Mouse (Mus musculus): ENCODE results near the gene Tlr3.

Gene Tlr3

DNA sequence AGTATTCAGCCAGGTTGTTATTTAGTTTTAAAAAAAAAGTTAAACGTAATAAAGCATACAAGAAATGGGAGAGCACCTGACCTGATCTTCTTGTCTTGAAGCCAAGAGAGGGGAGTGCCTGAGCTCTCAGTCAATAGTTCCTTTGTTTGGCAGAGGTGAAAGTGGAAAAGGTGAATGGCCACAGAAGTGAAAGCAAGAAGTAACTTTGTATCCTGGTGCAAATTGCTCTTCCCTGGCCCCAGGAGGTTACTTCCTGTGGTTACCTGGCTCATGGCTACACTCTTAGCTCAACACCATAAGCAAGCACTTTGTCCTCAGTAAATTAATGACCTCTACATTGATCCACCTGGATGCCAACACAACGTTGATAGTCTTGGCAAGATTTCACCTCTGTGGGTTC lies at the start of gene Tlr3:
Tlr3 (minus strand) TSS at position 199 of the 400 bp plus-strand sequence.
- DNase-seq = no peak

DNA sequence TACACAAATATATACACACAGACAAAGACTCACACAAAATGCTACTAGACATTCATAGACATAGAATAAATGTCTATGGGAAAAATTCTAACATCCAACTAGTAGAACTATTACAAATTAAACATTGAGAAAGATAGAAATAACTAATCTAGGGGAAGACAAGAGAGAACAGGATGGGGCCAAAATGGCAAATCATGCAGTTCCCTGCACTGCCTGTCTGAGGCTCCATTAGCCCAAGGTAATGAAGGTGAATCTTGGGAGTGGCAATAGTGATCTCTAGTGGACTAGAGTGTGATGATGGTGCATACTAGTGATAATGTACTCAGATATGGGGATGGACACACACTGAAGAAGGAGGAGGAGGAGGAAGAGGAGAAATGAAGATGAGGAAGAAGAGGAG lies 47.0 kb upstream of the Tlr3 start:
- DNase-seq = no peak

DNA sequence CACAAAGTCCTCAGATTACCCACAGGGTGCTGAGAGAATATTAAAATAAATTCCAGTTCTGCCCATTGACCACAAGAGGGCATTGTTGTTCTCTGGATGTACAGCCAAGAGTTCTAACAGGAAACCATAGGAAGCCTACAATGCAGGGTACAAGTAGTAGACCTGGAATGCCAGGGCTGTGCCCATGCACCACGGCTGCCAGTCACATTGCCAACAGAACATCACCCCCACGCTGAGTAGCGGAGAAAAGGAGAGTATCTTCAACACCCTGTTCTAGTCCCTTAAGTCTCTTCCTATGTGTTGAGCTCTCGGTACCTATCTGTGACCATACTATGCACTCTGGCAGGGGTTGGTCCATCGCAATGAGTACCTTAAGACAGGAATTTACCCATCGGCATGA lies 43.5 kb upstream of the Tlr3 start:
- peak; percentile 1 for DNase-seq

DNA sequence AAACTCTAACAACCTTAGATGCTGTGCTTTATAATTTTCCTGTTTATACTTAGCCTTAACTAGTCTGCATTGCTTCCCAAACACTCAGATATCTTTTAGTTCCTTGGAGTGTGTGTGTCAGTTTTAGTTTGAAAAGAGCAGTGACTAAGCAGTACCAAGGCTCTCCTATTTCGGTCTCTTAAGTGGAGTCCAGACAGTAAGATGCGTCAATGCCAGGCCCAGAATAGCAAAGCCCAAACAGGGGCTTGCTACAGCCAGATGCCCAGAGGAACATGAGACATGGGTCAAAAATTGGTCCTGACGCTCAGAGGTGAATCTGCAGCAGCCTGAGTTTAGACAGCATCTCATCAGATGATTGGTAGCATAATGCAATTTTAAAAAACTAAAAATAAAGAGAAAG lies 41.2 kb upstream of the Tlr3 start:
- DNase-seq = no peak

DNA sequence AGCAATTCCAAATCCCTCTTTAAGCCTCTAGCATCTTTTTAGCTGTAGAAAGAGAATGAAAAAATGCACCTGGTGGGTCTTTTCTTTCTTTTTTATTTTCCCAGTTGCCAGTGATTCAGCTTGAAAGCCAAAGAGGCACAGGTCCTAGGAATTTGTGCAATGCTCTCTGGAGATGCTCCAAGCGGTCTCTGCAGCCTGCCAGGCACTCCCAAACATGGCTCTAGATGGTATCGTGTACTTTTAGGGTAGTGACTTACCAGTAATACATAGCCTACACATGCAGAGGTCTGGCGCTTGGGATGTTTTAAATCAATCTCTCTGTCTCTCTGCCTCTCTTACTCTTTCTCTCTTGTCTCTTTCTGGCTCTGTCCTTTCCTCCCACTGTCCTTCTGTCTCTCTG lies 38.0 kb upstream of the Tlr3 start:
- DNase-seq = no peak

DNA sequence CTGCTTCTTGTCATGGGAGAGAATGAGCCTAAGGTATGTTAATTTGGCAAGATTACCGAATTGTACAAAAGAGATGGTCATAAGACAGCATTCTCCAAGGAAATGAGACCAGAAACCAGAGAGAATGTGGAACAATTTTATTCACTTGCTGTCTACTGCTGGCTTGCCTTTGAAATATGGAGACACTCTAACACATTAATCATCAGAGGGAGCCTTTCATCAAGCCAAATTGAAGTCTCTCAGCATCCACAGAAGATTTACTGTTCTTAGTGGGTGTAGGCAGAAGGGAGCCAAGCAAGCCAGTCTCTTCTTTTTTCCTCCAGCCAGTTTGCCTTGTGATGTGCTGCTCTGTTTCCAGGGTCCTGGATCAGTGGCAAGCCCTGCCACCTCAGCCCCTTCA lies 37.4 kb upstream of the Tlr3 start:
- DNase-seq = no peak

DNA sequence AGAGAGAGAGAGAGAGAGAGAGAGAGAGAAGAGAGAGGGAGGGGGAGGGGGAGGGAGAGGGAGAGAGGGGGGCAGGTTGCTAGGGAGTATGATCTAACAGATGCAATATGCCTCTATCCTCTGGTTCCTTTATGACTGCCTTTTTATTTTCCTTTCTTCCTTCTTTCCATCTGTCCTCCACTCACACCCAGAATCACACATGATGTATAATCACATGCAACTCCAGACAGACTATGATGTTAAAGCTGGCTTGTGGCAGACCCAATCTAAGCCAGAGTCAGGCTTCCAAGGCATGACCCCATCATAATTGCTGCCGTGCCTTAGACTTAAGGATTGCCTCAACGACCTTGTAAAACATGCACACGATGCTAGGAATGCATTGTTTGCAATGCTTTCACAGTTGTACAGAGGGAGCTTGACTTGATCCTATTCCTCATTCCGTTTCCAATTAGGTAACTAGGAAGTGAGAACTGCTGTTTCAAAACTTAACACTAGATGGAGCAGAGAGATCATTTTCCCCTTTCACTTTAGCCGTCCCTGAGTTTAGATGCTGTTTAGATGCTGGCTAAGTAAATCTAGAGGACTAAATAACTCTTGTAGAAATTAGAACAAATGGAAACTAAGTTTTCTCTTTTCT lies 28.1 kb upstream of the Tlr3 start:
- DNase-seq = no peak

DNA sequence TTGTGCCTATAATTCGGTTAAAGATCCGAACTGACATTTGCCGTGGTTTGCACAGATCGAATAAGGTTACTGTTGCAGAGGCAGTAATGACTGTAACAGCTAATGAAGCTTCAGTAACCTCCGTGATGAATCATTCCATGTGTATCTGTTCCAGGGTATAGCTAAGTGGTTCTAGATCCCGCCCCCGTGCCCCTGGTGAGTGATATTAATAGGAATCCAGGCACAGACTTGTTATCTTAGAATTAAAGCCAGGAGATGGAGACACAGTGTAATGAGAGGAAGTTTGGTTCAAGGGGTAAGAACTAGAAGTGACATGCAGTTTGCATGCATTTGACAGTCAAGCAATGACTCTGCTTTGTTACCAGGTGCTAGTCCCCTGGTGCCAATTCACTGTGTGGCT lies 9.3 kb upstream of the Tlr3 start:
- DNase-seq = no peak

DNA sequence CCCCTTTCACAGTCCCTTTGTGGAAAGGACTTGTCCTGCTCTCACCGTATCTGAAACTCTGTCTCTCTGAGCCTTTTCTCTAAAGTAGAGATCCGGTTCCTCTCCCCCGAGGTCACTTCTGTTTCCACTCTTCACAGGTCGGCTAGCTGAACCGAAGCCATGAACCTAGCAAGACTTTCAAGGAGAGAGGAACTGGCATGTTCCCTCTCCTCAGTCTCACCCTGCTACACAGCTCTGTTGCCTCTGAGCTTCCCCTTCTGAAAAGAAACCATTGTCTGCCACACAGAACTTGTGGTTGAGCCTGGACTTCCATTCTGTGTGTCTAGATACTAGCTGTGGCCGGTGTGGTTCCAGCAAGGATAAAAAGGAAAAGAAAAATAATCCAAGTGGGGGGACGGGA lies 4.1 kb upstream of the Tlr3 start:
- no peak for DNase-seq

DNA sequence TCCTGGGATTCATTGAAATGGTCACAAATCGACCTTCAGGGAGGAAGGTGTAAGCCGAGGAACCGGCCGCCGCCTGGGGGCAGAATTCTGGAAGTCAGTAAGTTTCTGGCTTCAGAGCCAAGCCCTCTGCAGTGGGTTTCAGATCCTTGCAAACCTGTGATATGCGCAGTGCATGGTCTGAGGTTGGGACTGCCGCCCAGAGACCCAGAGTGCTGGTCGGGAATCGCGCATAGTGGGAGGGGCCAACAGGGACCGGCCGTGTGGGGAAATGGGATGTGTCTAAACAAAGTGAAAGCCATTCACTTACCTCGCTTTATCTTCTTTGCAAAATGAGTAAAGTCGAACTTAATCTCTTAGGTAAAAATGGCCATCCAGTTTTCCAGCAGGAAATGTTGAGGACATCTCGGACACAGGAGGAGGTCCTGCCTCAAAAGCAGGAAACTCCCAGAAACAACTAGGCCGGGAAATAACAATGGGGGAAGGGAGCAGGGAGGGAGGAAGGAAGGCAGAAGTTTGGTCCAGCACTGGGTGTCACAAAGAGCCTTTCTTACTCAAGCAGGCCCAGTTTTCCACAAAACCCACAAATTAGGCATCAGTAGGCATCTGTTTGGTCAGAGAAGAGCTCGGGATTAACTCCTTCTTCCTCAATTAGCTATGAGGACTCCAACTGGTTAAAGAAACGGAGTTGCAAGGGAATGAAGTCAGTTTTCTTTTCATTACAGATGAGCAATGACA lies 567 bp downstream of the Tlr3 start:
- peak; percentile 5 for DNase-seq

DNA sequence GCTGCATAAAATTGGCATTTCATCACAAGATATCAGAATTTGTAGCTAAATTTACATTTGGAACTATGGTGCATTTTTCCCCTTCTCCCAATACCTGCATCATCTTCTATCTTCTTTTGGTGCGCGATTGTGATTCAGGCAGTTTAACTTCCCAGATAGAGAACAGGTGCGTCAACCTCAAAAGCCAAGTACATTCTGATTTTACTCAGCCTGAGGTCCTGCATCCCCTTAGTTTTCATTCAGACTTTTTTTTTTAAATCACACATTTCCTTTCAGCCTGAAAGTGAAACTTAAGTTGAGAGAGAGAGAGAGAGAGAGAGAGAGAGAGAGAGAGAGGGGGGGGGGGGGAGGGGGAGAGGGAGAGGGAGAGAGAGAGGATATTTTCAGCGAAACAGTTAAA lies 1.2 kb downstream of the Tlr3 start:
- DNase-seq = no peak

DNA sequence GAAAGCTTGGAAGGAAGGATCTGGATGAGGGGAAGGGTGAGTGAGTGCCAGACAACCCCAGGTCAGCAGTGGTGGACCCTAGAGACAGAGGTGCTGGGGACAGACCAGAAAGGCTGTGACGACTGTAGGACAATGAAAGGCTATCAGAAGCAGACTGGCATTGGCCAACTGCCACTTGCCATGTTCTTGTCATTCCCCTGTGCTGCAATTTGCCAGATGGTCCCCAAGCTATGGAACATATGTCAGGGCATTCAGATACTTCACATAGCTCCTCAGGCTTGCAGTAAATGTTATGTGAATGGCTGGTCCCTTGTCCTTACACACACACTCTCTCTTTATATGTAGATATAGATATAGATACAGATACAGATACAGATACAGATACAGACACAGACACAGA lies 27.6 kb downstream of the Tlr3 start:
- DNase-seq = no peak

DNA sequence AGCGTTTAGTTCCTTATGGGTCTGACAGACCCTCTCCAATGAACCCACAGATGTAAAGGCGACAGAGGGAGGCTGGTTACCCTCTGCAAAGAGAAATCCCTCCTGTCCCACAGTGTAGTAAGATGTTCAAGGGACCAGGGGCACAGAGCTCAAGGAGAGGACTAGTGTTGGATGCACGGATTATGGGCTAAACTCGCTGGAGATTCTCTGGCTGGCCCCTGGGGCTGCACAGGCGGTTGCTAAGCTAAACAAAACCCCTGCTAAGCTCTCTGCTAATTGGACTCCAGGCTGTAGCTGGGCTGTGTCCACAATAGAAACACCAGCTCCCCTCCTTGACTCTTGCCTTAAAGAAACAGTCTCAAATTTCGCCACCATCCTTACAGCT lies 28.9 kb downstream of the Tlr3 start, which contains the start of gene Fam149a:
Fam149a (minus strand) TSS at position 329 of the 385 bp plus-strand sequence.
- no peak for DNase-seq

DNA sequence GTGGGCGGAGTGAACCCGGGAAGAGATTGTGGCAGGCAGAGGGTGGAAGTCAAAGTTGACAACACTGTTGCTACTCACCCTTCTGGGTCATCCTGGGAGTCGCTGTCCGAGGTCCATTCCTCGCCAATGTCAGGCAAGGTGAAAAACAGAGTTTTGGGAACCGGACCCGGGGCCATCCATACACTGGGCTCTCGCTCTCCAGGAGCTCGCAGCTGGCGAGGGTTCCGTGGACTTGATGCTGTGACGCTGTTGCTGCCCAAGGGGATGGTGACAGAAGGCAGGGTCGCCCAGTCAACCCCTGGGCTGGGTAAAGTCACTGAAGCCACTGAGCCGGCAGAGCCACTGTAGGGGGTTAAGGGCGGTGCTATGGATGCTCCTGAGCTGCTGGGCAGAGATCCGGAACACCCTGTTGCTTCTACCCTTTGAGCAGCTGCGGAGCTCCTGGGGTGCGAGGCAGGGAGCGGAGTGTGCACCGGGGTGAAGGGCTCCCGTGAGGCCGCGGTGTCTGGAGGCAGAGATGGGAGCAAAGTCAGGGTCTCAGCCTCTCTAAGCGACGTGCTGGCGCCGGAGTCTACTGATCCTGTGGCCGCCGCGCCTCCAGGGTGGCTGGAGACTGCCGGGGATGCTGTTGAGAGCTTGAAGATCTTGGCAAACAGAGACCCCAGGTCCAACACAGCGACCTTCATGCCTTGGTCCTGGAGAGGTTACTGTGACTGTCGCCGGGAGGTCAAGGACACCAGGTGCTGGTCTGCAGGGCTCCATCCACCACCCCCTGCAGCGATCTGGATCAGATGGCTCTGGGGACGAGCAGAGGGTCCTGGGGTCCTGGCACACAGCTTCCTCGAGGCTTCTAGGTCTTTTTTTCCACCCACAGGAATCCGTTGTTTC lies 29.6 kb downstream of the Tlr3 start:
- DNase-seq = no peak

DNA sequence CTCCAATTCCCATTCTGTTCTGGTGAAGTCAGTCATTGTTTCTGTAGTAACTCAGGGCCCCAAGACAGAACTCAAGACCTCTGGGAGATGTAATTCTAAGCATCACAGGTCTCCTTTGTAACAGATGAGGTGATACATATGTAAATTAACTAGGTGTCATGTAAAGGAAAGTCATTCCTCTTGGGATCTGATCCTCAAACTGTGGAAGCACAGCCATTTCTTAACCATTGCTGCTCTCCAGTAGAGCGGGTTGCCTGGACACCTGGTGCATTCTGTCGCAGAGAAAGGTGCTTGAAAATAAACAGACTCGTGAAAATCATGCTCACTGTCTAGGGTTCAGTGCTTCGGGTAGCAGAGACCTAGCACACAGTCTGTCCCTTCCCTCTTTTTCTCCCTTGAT lies 30.3 kb downstream of the Tlr3 start:
- DNase-seq = no peak

DNA sequence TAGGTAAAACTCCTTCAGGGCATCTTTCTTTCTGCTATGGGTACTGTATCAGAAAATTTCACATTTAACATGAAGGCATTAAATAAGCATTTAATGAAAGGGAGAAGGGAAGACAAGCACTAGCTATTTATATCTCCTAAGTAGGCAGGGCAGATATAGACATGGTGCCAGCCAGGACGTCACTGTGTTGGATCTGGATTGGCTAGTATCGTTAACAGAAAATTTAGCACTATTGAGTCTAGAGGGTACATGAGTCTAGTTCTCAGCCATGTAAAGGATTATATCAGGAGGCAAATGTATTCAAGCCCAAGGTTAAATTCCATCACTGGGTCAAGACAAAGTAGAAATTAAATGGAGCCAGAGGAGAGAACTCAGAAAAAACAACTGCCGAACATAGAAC lies 36.8 kb downstream of the Tlr3 start:
- no peak for DNase-seq

DNA sequence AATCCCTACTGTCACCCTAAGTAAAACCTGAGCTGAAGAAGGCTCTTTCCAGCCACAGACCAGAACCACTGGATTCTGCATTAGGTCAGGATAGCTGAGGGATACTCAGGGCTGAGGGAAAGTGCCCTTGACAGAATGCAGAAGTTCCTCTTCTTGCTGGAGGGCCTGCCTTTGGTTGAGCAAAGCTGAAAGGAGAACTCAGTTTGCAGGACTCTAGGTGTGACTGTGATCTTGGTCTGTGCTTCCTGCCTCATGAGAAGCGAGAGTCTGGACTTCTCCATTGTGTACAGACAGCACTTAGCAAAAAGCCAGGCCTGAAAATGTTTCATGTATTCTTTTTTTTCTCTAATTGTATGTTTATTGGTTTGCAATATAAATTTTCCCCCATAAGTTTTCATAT lies 43.7 kb downstream of the Tlr3 start:
- no peak for DNase-seq

DNA sequence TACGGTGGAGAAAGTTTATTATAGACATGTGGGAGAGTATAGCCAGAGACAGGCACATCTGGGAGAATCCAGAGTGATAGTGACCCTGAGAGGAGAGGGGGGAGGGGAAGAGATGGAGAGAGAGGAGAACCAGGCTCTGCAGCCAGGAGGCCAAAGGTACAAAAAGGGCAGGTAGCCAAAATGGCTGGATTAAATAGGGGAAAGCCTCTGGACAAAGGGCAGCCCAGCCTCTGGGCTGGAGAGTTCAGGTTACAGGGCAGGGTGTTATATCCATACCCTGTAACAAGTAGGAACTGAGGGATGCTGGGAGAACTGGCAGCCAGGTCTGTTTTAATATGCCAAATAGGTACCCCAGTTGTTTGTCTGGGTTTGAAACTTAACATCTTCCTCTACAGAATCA lies 47.7 kb downstream of the Tlr3 start:
- DNase-seq = no peak

DNA sequence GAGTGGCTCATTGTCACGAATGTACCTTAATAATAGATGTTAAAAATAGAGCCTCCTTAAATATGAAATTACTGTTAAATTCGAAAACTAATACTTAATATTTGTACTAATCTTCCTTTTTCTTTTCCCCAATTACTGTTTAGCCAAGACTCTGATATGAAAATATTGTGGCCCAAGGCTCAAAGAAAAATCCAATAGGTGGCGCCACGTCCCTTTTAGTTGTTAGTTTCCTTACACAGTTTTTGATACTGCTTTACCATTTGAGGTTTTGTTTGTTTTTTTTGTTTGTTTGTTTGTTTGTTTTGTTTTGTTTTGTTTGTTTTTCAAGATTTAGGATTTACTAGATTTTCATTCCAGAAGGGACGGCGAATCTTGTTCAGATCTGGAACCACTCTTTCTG lies 48.6 kb downstream of the Tlr3 start:
- no peak for DNase-seq

DNA sequence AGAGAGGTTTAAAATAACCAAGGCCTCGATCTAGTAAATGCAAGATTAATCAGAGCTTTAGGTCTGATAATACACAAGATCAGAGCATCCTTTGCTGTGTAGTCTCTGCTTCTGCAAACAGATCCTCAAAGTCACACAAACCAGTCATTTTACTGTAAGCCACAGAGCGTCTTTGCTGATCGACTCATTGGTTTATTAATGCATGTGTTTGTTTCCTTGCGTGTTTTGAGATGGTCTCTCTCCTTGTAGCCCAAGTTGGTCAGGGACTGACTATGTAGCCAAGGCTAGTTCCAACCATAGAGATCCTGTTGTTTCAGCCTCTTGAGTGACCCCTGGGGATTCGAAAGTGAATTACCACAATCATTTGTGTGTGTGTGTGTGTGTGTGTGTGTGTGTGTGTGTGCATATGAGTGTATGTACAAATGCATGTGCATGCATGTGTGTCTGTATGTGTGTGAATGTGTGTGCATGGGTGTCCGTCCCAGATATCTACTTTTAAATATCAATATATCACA lies 51.7 kb downstream of the Tlr3 start:
- no peak for DNase-seq

DNA sequence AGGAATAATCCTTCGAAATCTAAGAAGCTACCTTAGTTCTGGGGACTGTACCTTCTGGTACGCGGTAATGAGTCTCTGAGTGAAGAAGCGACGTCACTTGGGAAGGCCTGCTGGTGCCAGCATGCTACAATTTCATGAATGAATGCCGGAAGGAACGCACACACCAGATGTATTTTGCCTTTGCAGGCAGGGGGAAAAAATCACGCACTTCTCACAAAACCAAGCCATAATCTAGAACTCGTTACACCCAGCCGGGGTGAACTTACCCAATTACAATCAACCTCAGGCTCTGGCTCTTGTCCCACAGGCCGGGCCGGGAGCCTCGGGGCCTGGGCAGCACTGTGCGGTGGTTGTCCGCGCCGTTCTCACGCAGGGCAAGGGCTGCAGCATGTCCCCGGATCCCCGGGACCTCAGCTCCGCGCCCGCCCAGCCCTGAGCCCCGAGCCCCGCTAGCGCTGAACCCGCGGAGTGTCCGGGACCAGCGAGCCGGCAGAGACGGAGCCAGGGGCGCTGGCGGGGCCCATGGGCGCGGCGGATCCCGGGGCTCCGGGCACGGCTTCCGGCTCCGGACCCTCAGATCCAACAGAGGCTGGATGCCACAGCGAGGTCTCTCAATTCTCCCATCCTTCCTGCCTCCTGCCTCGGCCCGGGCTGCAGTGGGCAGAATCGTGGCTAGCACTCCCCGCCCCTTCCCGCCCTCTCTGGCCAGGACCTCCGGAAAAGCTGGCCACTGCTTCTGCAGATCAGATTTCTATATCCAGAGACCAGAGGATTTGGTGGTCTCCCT lies 52.6 kb downstream of the Tlr3 start:
- DNase-seq = no peak

DNA sequence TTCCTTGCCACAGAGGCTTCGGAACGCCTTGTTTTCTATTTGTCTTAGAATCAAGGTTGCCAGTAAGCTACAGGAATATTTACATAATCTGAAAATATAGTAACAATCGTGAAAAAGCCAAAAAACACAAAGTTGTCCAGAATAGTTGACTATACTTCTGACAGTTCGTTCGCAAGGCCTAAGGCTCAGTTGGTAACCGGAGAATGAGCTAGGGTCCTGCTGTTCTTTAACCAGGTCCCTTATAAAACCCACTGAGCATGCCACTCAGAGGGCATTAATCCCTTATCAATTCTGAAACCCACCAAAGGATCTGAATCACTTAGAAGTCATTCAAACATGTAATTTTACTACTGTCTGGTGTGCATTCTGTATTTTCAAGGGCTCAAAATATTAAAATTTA lies 55.1 kb downstream of the Tlr3 start:
- DNase-seq = no peak
